Mouse (Mus musculus) left cerebral cortex, adult 2 months (tissue): Measurements from ENCODE around the gene Lmo1. TPM values are rescaled to one million over a fixed set of nuclear protein-coding genes. Genes with fewer than 3 reads are reported as not detected.

Source experiments
- DNase-seq, 2 experiments: peaks; one replicate each; pipeline ENCODE4 v3.0.0; 2021 to 2022; ENCODE audit warnings: low spot score in 2 of 2, mixed read lengths in 1 of 2; ENCODE audit errors: extremely low spot score in 1 of 2
- H3K27ac ChIP-seq: fragments of 200-600 bp; 2 replicates; pipeline ENCODE4 v1.8.1; 2022
- H3K4me3 ChIP-seq: fragments of 200-600 bp; 2 replicates; pipeline ENCODE4 v1.8.1; 2022
- CTCF ChIP-seq: fragments of 200-600 bp; IDR thresholded peaks from 2 replicates; pipeline ENCODE4 v1.8.1; 2022; ENCODE audit warnings: antibody characterized with exemption, mild to moderate bottlenecking, moderate library complexity
- intact Hi-C: fragments of 180-260 bp; cut with DNase I; formaldehyde crosslinking; loops from one replicate; pipeline ENCODE4 v1.15.1; 2025
- total RNA-seq, 2 experiments: library from RNA; stranded (reverse); gene quantifications; 2 replicates each; pipeline ENCODE4 v1.2.3; 2021

Gene Lmo1
- total RNA-seq, 2 experiments from 2014 or later = 13.7 to 15.4 TPM

GRCm38 (mm10) chr7:109170441-109170820 is 4.6 kb downstream of the Lmo1 start:
- intact Hi-C loops = loop anchor here (1.0 kb wide), 2 partner anchors 31 to 72 kb away; no protein-coding TSS in a partner anchor
- peak overlapping the region; percentile 61 for H3K4me3 ChIP-seq
- peak; percentile 87 to 92 for DNase-seq
- H3K27ac ChIP-seq = peak overlapping the region; percentile 61; the same call in 1 of the 2 replicates
- peak; percentile 96 for TF ChIP-seq CTCF

GRCm38 (mm10) chr7:109169505-109170440 is 5.2 kb downstream of the Lmo1 start:
- DNase-seq = peak; percentile 33 to 49
- intact Hi-C loops = loop anchor here (1.0 kb wide), 2 partner anchors 30 to 71 kb away; no protein-coding TSS in a partner anchor
- H3K4me3 ChIP-seq = peak overlapping the region; percentile 61
- no peak for TF ChIP-seq CTCF
- peak overlapping the region; percentile 61 for H3K27ac ChIP-seq

GRCm38 (mm10) chr7:109168716-109169115 is 6.3 kb downstream of the Lmo1 start:
- no peak for DNase-seq
- no peak for TF ChIP-seq CTCF
- Histone ChIP-seq H3K4me3 (no peak overlapping the region; the same call in 1 of the 2 replicates), H3K27ac (no peak overlapping the region)
- intact Hi-C loops = no loop called here

DNA sequence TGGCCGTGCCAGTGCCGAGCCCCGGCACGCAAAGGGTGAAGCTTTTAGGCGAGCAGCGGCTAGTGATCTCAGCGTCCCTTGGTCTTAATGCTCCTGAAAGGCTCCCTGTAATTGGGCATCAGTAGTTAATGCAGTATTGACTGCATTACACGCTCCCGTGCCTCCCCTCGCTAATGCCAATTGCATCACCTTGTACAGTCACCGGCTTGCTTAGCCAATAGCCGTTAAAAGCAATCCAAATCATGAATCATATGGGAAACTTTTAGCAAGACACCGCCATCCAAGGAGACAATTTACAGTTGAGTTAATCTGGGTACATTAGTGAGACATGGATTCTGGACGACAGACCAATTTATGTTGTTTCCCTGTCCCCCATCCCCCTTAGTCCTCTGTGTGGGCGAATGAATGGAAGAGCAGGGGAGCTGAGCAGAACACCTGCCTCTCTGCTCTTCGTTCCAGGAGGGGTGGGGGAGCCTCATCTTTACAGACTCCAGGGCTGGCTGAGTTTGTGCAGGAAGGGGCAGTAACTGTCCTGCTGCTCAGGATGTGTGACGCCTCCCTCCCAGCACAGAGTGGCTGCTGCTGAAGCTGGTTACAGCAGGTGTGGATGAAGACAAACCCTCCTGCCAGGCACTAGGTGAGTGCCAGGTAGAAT is 8.9 kb downstream of the Lmo1 start:
- H3K4me3 ChIP-seq = peak overlapping the region; percentile 5; the same call in 1 of the 2 replicates
- no peak for TF ChIP-seq CTCF
- intact Hi-C loops = no loop called here
- no peak for DNase-seq
- no peak overlapping the region for H3K27ac ChIP-seq

DNA sequence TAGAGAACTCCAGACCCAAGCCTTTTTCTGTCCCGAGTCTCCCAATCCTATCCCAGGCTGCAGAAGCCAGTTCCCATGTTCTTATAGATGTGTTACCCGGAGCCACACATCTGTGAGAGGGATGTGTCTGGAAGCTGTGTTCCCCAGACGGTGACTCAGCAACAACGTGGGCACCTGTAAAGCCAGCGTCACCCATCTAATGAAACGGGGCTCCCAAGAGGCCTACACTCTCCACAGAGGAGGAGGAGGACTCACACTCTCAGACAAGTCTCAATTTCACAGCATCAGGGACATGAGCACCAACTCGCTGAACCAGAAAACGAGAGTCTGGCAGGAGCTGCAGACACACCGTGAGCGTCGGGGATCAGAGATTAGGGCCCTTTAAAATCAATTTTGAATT is 20.7 kb downstream of the Lmo1 start:
- no peak for DNase-seq
- H3K27ac ChIP-seq = no peak overlapping the region
- intact Hi-C loops = no loop called here

GRCm38 (mm10) chr7:109153538-109153937 is 21.5 kb downstream of the Lmo1 start:
- no peak for TF ChIP-seq CTCF
- DNase-seq = no peak
- intact Hi-C loops = no loop called here
- H3K4me3 ChIP-seq = no peak overlapping the region
- H3K27ac ChIP-seq = no peak overlapping the region

More for the DNA sequence above, 20.7 kb downstream of the Lmo1 start:
- no peak overlapping the region for H3K4me3 ChIP-seq
- TF ChIP-seq CTCF = no peak

DNA sequence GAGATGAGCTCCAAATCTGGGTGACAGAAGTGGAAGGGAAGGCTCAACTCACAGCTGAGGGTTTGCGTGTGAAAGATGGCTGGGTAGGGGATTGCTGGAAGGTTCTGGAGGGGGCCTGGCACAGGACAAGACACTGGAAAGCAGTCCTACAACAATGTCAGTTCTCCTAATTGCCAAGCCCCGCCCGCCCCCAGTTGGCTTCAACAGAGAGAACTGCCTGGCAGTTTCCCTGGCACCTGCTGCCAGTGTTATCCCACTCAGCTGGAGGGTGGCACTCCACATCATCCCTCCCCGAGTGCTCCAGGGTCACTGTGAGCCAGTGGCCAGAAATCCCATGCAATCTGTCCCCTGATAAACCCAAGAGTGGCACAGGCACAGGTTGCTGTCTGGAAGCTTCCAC is 23.9 kb downstream of the Lmo1 start:
- DNase-seq = no peak
- TF ChIP-seq CTCF = no peak
- no peak overlapping the region for H3K27ac ChIP-seq
- no peak overlapping the region for H3K4me3 ChIP-seq
- intact Hi-C loops = no loop called here

DNA sequence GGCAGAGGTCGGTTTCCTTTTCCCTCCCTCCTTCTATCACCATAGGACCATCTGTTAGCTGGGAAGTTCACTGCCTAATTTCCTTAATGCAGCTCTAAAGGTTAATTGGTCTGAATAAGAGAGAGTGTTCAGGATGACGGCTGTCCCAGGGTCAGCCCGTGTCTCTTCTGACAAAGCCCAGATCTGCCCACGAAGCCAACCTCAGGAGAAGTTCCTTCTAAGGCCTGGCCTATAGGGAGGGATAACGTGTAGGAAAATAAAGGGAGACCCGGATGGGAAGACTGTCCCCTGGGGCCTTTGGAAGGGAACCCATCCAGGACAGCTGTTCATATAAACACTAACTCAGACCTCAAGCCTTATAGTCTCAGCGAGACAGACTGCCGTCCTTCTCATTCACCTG is 29.8 kb downstream of the Lmo1 start:
- Histone ChIP-seq H3K27ac (no peak overlapping the region), H3K4me3 (no peak overlapping the region)
- no peak for DNase-seq
- TF ChIP-seq CTCF = no peak
- intact Hi-C loops = no loop called here

DNA sequence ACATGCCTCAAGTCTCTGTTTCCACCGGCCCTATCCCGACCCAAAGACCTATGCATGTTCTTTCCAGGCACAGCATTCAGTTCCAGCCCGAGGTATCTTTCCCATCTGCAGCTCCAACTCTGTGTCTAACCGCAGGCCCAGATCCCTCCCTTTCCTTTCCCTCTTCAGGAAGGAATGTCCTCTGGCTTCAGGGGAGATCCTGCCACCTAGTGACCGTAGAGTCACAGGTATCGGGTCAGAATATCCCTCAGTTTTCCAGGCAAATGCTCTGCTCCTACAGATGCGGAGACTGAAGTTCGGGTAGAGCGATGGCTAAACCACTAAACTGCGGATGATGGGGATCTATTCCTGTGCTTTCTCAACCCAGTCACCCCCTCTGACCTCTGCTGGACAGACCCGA is 30.3 kb downstream of the Lmo1 start:
- intact Hi-C loops = no loop called here
- TF ChIP-seq CTCF = no peak; the same call in 1 of the 2 replicates
- DNase-seq = no peak
- Histone ChIP-seq H3K4me3 (no peak overlapping the region), H3K27ac (no peak overlapping the region)

- no peak for TF ChIP-seq CTCF
- intact Hi-C loops = no loop called here
- H3K4me3 ChIP-seq = no peak overlapping the region
- no peak overlapping the region for H3K27ac ChIP-seq
- DNase-seq = no peak
These were observed 32.4 kb downstream of the Lmo1 start for GRCm38 (mm10) chr7:109142564-109142963.

DNA sequence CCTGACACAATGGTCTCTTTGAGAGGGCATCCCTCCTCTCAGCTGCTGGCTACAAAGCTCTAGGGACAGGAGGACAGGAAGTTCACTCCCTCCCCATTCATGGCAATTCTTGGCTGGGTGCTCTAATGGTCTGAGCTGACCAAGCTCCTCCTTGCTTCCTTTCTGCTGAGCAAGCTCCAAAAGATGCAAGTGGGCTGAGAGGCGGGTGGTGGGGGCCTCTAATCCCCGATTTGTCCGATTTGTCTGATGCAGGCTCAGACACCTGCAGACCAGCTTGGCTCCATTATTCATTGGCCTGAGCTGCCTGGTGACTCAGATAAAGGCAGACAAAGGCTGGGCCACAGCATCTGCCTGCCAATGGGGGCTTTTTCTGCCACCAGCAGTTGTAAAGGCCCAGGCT is 33.3 kb downstream of the Lmo1 start:
- no peak for DNase-seq
- TF ChIP-seq CTCF = no peak
- no peak overlapping the region for H3K27ac ChIP-seq
- H3K4me3 ChIP-seq = no peak overlapping the region
- intact Hi-C loops = no loop called here

- no peak for TF ChIP-seq CTCF
- intact Hi-C loops = no loop called here
These were observed 34.0 kb downstream of the Lmo1 start for GRCm38 (mm10) chr7:109141054-109141453.

More at GRCm38 (mm10) chr7:109141054-109141453, 34.0 kb downstream of the Lmo1 start:
- no peak for DNase-seq
- Histone ChIP-seq H3K27ac (no peak overlapping the region), H3K4me3 (no peak overlapping the region)
